Mouse (Mus musculus): Measurements from ENCODE around the gene Slc39a7.

- TF ChIP-seq CTCF (IDR thresholded peaks at IDR 0.05; ENCODE audit: borderline replicate concordance, extremely low read depth, insufficient read depth, insufficient read length) (no peak; the same call in 1 of the 2 replicates), POLR2A (IDR thresholded peaks at IDR 0.05; ENCODE audit: borderline replicate concordance, extremely low read depth, insufficient read depth, insufficient read length, poor library complexity, severe bottlenecking) (0 out of 2 replicates have a peak, but pooled peaks have one; percentile 15)
These were observed 31.3 kb downstream of the Slc39a7 start, which contains the start of gene H2-K1 for GRCm38 (mm10) chr17:34000150-34000537.

Data from brain, embryonic 14.5 days (tissue).